Mouse (Mus musculus) right cerebral cortex, postnatal 36 days (tissue): ENCODE results near the gene Hist1h3e.
A peak's percentile ranks its signal among the peaks of the same experiment; 100 is the strongest.

Experiments used
- DNase-seq, 2 experiments: peaks; one replicate each; pipeline ENCODE4 v3.0.0; 2022; ENCODE audit warnings: low spot score in 2 of 2, mixed read lengths in 1 of 2

Hist1h3e gene

DNA sequence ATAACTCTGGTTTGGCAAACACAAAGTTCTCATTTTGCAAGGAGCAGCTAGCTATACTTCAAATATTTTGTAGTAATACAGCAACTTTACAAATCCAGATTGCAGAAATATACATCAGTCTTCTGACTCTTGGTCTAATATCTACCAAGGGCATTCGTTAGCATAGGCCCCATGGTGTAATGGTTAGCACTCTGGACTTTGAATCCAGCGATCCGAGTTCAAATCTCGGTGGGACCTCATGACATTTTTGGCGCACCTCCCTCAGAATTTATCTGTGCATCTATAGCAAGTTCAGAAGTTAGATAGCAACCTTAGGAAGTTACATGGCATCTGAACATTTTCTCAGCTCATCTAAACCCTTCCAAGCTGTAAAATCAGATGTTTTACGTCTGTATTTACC, 43.3 kb downstream of the Hist1h3e start:
- DNase-seq = peak; percentile 71 to 77

DNA sequence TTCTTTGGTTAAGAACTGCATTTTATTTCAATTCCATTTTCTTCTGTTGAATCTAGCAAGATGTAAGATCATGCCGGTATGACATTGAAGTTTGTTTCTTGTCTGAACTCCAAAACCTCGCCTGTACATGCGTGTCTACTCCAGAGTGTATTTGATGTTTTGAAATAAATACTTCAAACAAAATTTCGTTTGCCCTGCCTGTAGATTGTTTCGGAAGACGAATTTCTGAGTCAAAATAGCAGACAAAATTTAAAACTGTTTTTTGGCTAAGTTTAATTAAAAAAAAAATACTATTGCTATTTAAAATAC, 43.9 kb downstream of the Hist1h3e start:
- DNase-seq = no peak

DNA sequence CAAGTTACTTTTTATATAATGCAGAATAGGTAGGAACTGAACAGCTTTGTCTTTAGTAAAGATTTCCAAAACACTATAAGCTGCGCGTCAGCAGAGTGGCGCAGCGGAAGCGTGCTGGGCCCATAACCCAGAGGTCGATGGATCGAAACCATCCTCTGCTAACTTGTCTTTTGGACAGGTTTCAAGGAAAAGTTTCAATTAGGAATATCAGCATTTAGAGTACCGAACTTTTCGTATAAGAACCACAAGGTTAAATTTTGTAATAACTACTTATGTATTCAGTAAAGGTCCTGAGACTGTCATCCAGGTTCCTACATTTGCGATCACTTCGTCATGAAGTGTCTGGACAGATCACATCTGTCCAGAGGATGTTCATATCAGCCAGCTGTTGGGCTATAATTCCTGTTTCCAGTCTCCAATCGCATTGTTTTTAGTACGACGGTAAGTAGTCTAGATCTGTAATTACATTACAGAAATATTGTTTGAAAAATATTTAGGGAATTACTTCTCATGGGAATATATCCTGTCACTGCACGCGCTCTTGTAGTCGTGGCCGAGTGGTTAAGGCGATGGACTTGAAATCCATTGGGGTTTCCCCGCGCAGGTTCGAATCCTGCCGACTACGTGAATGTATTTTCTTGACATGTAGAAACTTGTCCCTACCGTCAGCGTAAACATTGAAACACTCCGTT, 44.4 kb downstream of the Hist1h3e start:
- DNase-seq = peak; percentile 87 to 89

DNA sequence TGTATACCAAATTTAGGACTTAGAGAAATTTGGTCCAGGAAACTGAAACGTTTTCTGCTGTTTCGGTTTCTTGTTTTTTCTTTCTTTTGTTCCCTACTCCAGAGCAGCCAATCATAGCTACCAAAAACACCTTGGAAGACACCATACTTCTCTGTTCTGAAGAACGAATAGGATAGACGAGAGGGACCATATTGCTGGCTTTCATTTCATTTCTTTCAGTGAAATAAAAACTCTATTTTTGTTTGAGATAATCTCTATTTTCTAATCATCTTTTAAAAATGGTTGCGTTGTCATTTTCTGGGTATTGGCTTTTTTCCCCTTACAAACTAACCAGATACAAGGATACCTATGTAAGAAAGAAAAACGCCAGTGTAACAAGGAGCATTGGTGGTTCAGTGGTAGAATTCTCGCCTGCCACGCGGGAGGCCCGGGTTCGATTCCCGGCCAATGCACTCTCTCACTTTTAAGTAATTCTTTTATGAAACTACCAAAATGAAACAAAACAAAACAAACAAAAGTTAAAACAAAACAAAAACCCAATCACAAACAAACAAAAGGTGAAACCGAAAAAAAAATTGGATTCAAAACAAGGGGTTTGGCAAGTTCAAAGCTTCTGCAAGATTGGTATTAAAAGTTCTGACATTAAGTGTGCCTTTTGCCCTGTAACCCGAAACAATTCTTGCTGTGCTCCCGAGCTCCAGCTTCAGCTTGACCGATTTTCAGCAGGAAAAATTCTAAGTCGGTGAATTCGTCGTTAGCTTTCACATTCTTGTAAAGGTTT, 45.2 kb downstream of the Hist1h3e start:
- peak; percentile 57 to 62 for DNase-seq

DNA sequence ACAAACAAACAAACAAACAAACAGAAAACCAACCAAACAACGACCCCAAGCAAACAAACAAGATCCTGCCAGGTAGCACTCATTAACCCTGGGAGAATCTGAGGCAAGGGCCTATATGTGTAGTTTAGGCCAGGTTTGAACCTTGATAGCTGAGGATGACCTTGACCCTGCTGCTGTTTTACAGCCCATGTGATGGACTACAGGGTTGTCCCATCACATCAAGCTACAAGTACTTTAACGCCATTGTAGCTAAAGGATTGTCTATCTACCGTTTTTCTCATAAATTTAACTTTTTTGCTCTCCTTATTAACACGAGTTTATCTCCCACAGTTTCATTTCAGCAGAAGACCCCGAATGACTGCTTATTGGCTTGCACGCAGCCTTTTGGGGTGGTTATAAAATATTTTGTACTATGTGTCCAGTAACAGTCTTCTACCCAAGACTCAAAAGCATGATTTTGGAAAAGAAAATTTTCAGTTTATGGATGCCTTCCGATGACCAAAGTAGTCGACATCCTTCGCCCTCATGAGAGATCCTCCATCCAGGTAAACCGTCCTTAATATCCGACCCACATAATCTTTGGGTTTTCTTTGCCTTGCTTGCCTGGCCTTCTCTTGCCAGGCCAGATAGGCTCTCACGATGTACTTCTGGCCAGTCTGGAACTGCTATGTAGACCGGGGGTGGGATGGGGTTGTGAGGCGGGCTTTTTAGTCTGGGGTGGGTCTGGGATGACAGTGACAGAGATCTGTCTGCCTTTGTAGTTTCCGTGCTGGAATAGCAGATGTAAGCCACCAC, 46.1 kb downstream of the Hist1h3e start:
- DNase-seq = no peak

DNA sequence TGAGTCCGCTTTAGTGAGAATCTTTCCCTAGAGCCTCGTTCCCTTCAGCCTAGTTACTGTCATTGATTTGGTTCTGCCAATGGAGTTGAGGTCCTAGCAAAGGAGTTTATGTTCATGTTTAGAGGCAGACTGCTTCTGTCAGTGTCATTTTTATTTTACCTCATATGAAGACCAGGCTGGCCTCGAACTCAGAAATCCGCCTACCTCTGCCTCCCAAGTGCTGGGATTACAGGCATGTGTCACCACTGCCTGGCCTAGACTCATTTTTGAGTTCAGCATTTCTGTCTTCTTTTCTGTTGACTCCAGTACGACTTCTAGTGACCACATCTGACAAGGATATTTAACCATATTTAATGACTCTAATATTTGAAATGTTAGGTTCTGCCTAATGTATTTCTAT, 46.9 kb downstream of the Hist1h3e start:
- no peak for DNase-seq

DNA sequence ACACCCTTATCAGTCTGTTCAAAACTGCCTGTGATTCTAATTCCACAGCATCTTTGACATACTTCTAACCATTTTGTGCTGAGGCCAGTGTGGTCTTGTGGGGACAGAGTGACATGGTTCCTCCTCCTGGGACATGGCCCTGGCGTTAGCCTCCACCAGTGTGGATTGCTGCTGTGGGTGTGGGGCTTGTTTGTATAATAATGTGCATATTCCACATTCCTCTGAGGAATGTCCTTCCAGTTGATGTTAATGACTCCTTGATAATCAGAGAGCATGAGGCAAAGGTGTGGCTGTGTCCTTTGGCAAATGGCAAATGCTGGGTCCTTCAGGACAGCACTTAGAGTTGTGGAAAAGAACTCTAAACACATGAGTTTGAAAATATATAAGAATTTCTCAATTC, 48.7 kb downstream of the Hist1h3e start:
- no peak for DNase-seq
